Mouse (Mus musculus): ENCODE data around the gene Tbxas1. TPM values are rescaled to one million over a fixed set of nuclear protein-coding genes. Genes with fewer than 3 reads are reported as not detected.

Tbxas1 gene
- polyA plus RNA-seq, 1 experiment from 2014 or later: 1.8 TPM

DNA sequence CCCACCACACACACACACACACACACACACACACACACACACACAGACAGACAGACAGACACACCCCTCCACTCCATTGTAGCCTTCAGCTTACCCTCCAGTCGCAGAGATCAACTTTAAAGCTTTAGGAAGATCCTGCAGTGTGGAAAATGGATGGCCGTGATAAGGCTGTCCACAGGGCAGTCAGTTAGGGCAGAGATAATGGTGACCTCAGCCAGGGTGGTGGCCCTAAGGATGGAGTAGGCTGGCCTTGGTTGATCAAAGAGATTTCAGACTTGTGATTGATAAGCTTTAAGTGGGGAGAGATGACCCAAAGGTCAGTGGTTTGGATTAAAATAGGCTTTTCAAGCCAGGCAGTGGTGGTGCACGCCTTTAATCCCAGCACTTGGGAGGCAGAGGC is 120.6 kb downstream of the Tbxas1 start:
- 89% methylated on average over 3 of the region's 3 CpGs for WGBS
- ATAC-seq (replicated peaks): no peak
- Histone ChIP-seq H3K9me3 (no peaks in the 10 kb centered on the region), H3K4me1 (no peaks in the 10 kb centered on the region), H3K9ac (replicated peaks) (no peak overlapping the region), H3K4me2 (replicated peaks) (no peak overlapping the region), H3K27ac (replicated peaks) (no peak overlapping the region), H3K4me3 (no peak overlapping the region), H3K27me3 (no peaks in the 10 kb centered on the region), H3K36me3 (no peaks in the 10 kb centered on the region)

- H3K4me1 ChIP-seq: no peaks in the 10 kb centered on the region
- no peak overlapping the region for H3K4me2 ChIP-seq (replicated peaks)
- H3K36me3 ChIP-seq: no peaks in the 10 kb centered on the region
- H3K27ac ChIP-seq (replicated peaks): no peak overlapping the region
- no peak overlapping the region for H3K4me3 ChIP-seq
- H3K9ac ChIP-seq (replicated peaks): no peak overlapping the region
- WGBS: 91% methylated on average over 4 of the region's 4 CpGs
- no peak for ATAC-seq (replicated peaks)
- no peaks in the 10 kb centered on the region for H3K9me3 ChIP-seq
- H3K27me3 ChIP-seq: no peaks in the 10 kb centered on the region
These were observed 122.6 kb downstream of the Tbxas1 start for GRCm38 (mm10) chr6:38997838-38998237.

DNA sequence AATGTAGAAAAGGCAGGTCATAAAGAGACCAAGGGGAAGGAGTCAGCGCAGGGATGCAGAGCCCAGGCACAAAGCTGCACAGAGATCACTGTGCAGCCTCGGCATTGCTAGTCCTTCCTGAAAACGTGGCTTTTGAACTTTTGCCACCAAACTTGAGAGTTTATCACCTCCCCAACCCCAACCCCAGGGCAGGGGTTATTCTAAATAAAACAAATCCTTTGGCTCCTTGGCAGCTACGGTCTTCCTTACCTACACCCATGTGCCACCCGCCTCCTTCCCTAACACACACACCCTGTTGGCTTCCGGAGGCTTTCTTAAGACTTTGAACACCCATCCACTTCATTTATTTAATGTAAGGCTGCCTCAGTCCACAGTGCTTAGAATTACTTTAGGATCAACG is 127.9 kb downstream of the Tbxas1 start:
- H3K27ac ChIP-seq (replicated peaks): no peak overlapping the region
- 88% methylated on average over 7 of the region's 7 CpGs for WGBS
- H3K9ac ChIP-seq (replicated peaks): no peak overlapping the region
- no peak for ATAC-seq (replicated peaks)
- H3K27me3 ChIP-seq: no peaks in the 10 kb centered on the region
- no peak overlapping the region for H3K4me2 ChIP-seq (replicated peaks)
- no peaks in the 10 kb centered on the region for H3K36me3 ChIP-seq
- no peaks in the 10 kb centered on the region for H3K9me3 ChIP-seq
- H3K4me3 ChIP-seq: no peak overlapping the region
- H3K4me1 ChIP-seq: peaks cover 9% of the 10 kb centered on the region

GRCm38 (mm10) chr6:39004003-39004473 is 128.8 kb downstream of the Tbxas1 start:
- no peak overlapping the region for H3K27ac ChIP-seq (replicated peaks)
- H3K9me3 ChIP-seq: no peaks in the 10 kb centered on the region
- no peak overlapping the region for H3K4me2 ChIP-seq (replicated peaks)
- WGBS: 83% methylated on average over 12 of the region's 12 CpGs
- no peak overlapping the region for H3K4me3 ChIP-seq
- H3K4me1 ChIP-seq: peaks cover 9% of the 10 kb centered on the region
- no peak for ATAC-seq (replicated peaks)
- no peak overlapping the region for H3K9ac ChIP-seq (replicated peaks)
- no peaks in the 10 kb centered on the region for H3K27me3 ChIP-seq
- H3K36me3 ChIP-seq: no peaks in the 10 kb centered on the region

- Histone ChIP-seq H3K27me3 (no peaks in the 10 kb centered on the region), H3K9ac (replicated peaks) (no peak overlapping the region), H3K27ac (replicated peaks) (no peak overlapping the region), H3K36me3 (no peaks in the 10 kb centered on the region), H3K4me2 (replicated peaks) (no peak overlapping the region), H3K9me3 (no peaks in the 10 kb centered on the region), H3K4me3 (no peak overlapping the region), H3K4me1 (peaks cover 9% of the 10 kb centered on the region)
- ATAC-seq (replicated peaks): no peak
- 53% methylated on average over 20 of the region's 20 CpGs for WGBS
These were observed 130.2 kb downstream of the Tbxas1 start for GRCm38 (mm10) chr6:39005267-39005944.

- Histone ChIP-seq H3K27ac (replicated peaks) (no peak overlapping the region), H3K9ac (replicated peaks) (no peak overlapping the region), H3K4me2 (replicated peaks) (no peak overlapping the region), H3K4me1 (peaks cover 9% of the 10 kb centered on the region), H3K36me3 (no peaks in the 10 kb centered on the region), H3K27me3 (no peaks in the 10 kb centered on the region), H3K4me3 (no peak overlapping the region), H3K9me3 (no peaks in the 10 kb centered on the region)
- 17% methylated on average over 5 of the region's 5 CpGs for WGBS
- peak; percentile 61 for ATAC-seq (replicated peaks)
These were observed 130.9 kb downstream of the Tbxas1 start for GRCm38 (mm10) chr6:39005945-39006572.

GRCm38 (mm10) chr6:39007223-39007622 is 132.0 kb downstream of the Tbxas1 start:
- peaks cover 9% of the 10 kb centered on the region for H3K4me1 ChIP-seq
- no peak overlapping the region for H3K27ac ChIP-seq (replicated peaks)
- H3K4me3 ChIP-seq: no peak overlapping the region
- no peaks in the 10 kb centered on the region for H3K9me3 ChIP-seq
- H3K36me3 ChIP-seq: no peaks in the 10 kb centered on the region
- 69% methylated on average over 5 of the region's 5 CpGs for WGBS
- H3K9ac ChIP-seq (replicated peaks): no peak overlapping the region
- ATAC-seq (replicated peaks): no peak
- no peaks in the 10 kb centered on the region for H3K27me3 ChIP-seq
- no peak overlapping the region for H3K4me2 ChIP-seq (replicated peaks)

DNA sequence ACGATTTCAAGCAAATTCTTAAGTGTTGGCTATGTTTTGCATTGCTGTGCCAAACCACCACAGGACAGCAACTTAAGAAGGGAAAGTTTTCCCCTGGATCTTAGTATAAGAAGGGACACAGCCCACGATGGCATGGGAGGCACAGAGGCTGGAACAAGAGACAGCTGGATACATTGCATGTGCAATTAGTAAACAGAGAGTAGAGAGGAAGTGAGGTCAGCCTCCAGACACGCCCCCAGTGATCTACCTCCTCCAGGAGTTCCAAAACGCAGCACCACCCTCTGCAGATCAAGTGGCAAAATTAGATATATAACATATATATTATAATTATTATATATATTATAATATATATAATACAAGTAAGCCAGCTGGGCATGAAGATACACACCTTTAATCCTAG is 132.9 kb downstream of the Tbxas1 start:
- 75% methylated on average over 4 of the region's 4 CpGs for WGBS
- H3K4me1 ChIP-seq: peaks cover 9% of the 10 kb centered on the region
- no peak overlapping the region for H3K4me3 ChIP-seq
- H3K4me2 ChIP-seq (replicated peaks): no peak overlapping the region
- H3K27me3 ChIP-seq: no peaks in the 10 kb centered on the region
- no peak for ATAC-seq (replicated peaks)
- no peaks in the 10 kb centered on the region for H3K9me3 ChIP-seq
- H3K27ac ChIP-seq (replicated peaks): no peak overlapping the region
- no peaks in the 10 kb centered on the region for H3K36me3 ChIP-seq
- no peak overlapping the region for H3K9ac ChIP-seq (replicated peaks)

DNA sequence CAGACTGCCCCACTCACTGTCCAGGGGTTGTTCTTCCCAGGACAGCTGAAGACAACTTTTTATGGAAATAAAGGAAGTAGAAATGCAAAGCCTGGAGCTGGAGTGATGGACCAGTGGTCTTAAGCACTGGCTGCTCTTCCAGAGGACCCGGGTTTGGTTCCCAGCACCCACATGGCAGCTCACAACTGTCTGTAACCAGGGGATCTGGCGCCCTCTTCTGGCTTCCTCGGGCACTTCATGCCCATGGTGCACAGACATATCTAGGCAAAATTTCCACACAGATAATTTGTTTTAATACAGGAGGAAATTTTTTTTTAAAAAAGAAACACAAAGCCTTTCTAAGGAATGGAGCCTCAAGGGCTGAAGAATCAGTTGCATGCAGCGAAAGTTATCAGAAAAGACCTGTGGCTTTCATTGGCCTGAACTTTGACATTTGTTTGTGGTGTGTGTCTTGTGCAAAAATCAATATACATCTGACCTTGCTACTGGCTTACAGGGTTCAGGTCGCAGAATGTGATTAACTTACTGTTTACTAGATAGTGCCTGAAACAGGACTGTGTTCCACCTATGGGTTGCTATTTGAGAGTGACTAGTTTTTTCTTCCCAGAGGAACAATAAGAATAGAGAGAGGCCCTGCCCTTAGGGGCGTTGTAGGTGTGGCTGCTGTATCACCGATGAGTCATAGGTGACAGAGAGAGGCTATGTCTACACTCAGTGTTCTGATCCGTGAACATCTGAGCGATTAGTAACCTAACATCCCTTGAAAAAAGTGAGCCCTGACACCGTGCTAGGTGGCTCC is 138.0 kb downstream of the Tbxas1 start:
- ATAC-seq (replicated peaks): no peak
- Histone ChIP-seq H3K36me3 (no peaks in the 10 kb centered on the region), H3K4me3 (no peak overlapping the region), H3K9ac (replicated peaks) (no peak overlapping the region), H3K27me3 (no peaks in the 10 kb centered on the region), H3K9me3 (no peaks in the 10 kb centered on the region), H3K4me2 (replicated peaks) (no peak overlapping the region), H3K27ac (replicated peaks) (no peak overlapping the region), H3K4me1 (no peaks in the 10 kb centered on the region)
- WGBS: 88% methylated on average over 10 of the region's 10 CpGs

GRCm38 (mm10) chr6:39017942-39018341 is 142.7 kb downstream of the Tbxas1 start:
- Histone ChIP-seq H3K4me3 (no peak overlapping the region), H3K9ac (replicated peaks) (no peak overlapping the region), H3K36me3 (no peaks in the 10 kb centered on the region), H3K4me1 (0 out of 2 replicates have a peak, but pooled peaks cover 4% of the 10 kb centered on the region), H3K4me2 (replicated peaks) (no peak overlapping the region), H3K27me3 (no peaks in the 10 kb centered on the region), H3K27ac (replicated peaks) (no peak overlapping the region), H3K9me3 (no peaks in the 10 kb centered on the region)
- no peak for ATAC-seq (replicated peaks)
- WGBS: 89% methylated on average over 11 of the region's 11 CpGs

DNA sequence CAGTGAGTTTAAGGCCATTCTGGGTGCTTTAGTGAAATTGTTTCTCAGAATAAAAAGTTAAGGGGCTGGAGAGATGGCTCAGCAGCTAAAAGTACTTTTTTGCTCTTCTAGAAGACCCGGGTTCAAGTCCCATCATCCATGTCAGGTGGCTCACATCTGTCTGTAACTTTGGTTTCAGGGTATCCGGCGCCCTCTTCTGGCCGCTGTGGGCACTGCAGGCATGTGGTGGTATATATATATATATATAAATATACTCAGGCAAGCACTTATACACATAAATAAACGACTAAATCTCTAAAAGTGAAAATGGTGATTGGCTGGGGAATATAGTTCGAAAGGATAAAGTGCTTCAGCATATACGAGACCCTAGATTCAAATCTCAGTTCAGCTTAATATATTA is 143.6 kb downstream of the Tbxas1 start:
- H3K27me3 ChIP-seq: no peaks in the 10 kb centered on the region
- no peak overlapping the region for H3K4me3 ChIP-seq
- H3K36me3 ChIP-seq: no peaks in the 10 kb centered on the region
- 76% methylated on average over 7 of the region's 7 CpGs for WGBS
- no peaks in the 10 kb centered on the region for H3K9me3 ChIP-seq
- no peak for ATAC-seq (replicated peaks)
- no peak overlapping the region for H3K27ac ChIP-seq (replicated peaks)
- H3K4me2 ChIP-seq (replicated peaks): no peak overlapping the region
- H3K9ac ChIP-seq (replicated peaks): no peak overlapping the region
- 0 out of 2 replicates have a peak, but pooled peaks cover 9% of the 10 kb centered on the region for H3K4me1 ChIP-seq

DNA sequence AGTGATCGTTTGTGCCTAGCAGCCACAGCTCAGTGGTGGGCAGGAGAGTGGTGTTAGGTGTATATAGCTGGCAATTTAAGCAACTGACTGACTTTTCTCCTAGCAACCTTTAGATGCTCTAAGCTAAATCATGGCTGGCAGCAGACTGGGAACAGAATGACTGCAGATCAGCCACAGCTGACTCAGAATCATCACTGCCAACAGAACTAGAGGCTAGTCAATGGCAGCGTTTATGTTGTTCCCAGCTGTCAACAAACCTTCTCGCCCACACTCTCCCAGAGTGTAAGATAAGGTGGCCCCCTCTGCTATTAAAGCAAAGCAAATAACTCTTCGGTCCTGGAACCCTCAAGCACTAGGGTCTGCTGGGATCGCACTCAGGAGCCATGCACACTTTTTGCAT is 144.0 kb downstream of the Tbxas1 start:
- Histone ChIP-seq H3K4me2 (replicated peaks) (no peak overlapping the region), H3K27ac (replicated peaks) (no peak overlapping the region), H3K9me3 (no peaks in the 10 kb centered on the region), H3K9ac (replicated peaks) (no peak overlapping the region), H3K4me1 (0 out of 2 replicates have a peak, but pooled peaks cover 9% of the 10 kb centered on the region), H3K4me3 (no peak overlapping the region), H3K36me3 (no peaks in the 10 kb centered on the region), H3K27me3 (no peaks in the 10 kb centered on the region)
- 87% methylated on average over 5 of the region's 5 CpGs for WGBS
- no peak for ATAC-seq (replicated peaks)

Measured in forebrain, embryonic 15.5 days (tissue).